Mouse (Mus musculus) hindbrain, postnatal 0 days (tissue): Measurements from ENCODE around the gene Pabpc4. TPM values are rescaled to one million over a fixed set of nuclear protein-coding genes. Genes with fewer than 3 reads are reported as not detected.
A peak's percentile ranks its signal among the peaks of the same experiment; 100 is the strongest.

Experiments used
- ATAC-seq: fragments of 200-750 bp; cut with Nextera tagmentation; 2 replicates; pipeline ENCODE4 v1.8.0; 2017; ENCODE audit warnings: mild to moderate bottlenecking, moderate TSS enrichment, moderate library complexity
- DNase-seq: peaks from one replicate; pipeline ENCODE4 v3.0.0-alpha.2; 2015; ENCODE audit warnings: low spot score
- H3K27ac ChIP-seq: fragments of 300-500 bp; sonication (generic); 2 replicates; pipeline ENCODE4 v1.5.1; 2014; ENCODE audit warnings: mild to moderate bottlenecking
- H3K27me3 ChIP-seq: fragments of 300-500 bp; sonication (generic); 2 replicates; pipeline ENCODE4 v1.6.1; 2014; ENCODE audit warnings: low read length, mixed read lengths; ENCODE audit not compliant: insufficient read depth
- H3K36me3 ChIP-seq: fragments of 300-500 bp; sonication (generic); 2 replicates; pipeline ENCODE4 v1.6.1; 2014; ENCODE audit warnings: low read length, mixed read lengths; ENCODE audit not compliant: insufficient read depth
- H3K4me1 ChIP-seq: fragments of 300-500 bp; sonication (generic); 2 replicates; pipeline ENCODE4 v1.6.1; 2014; ENCODE audit warnings: antibody characterized with exemption, low read length, mixed read lengths; ENCODE audit not compliant: insufficient read depth
- H3K4me2 ChIP-seq: fragments of 300-500 bp; sonication (generic); 2 replicates; pipeline ENCODE4 v1.6.1; 2014; ENCODE audit warnings: low read depth, mild to moderate bottlenecking, low read length, moderate library complexity, mixed read lengths
- H3K4me3 ChIP-seq: fragments of 300-500 bp; sonication (generic); 2 replicates; pipeline ENCODE4 v1.5.1; 2014; ENCODE audit warnings: low read length
- H3K9ac ChIP-seq: fragments of 300-500 bp; sonication (generic); replicated peaks from 2 replicates; pipeline ENCODE4 v1.6.1; 2014; ENCODE audit warnings: mild to moderate bottlenecking, low read length, moderate library complexity, mixed read lengths
- H3K9me3 ChIP-seq: fragments of 300-500 bp; sonication (generic); 2 replicates; pipeline ENCODE4 v1.6.1; 2016; ENCODE audit warnings: low read length, mixed read lengths
- CTCF ChIP-seq: IDR thresholded peaks from 2 replicates; pipeline ENCODE4 v1.5.1; 2016; ENCODE audit warnings: antibody characterized with exemption, control low read depth, low read depth
- WGBS: fragments of 180-500 bp; shearing (Covaris S2); extraction: QIAGEN DNeasy Blood & Tissue Kit; methylation state at CpG from one replicate; pipeline ENCODE4 v1.1.7; 2014; 5-methylcytosine and 5-hydroxymethylcytosine counted together
- polyA plus RNA-seq: library from polyadenylated mRNA; unstranded; fragments of >200 nt; fragmentation: Nextera tagmentation; extraction: Ambion mirVana; gene quantifications from 2 replicates; pipeline ENCODE4 v1.2.1, GENCODE M21; 2015
- total RNA-seq: library from RNA; depleted of rRNA; stranded (reverse); fragments of >200 nt; gene quantifications from 2 replicates; pipeline ENCODE4 v1.2.3, GENCODE M21; 2014

Pabpc4 gene
- total and polyA plus RNA-seq, 2 experiments from 2014 or later: 19.9 to 100 TPM

DNA sequence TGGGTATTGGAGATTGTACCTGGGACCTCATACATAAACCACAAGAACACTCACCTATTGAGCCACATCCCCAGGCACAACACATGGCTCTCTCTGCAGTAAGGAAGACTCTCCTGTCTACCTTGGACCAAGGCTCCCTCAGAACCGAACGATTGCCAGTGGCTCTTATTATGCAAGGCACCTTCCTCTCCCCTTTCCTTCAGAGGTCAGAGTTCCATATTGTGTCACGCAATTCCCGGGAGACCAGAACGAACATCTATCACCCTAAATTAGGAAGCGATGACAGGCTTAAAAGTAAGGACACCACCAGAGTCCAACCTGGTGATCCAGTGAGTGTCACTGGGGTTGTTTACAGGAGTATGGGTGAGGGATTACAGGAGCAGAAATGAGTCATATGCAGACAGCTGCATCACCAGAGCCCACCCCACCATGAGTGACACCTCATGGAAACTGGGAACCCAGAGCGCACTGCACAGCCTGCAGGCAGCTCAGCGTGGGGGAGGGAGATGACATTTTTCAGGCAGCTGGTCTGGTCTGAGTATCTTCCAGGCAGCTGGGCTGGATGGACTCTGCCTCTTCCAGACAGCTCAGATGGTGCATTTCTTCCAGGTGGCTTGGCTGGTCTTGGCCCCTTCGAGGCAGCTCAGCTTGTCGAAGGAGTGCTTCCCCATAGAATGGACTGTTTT lies 36.3 kb upstream of the Pabpc4 start:
- Histone ChIP-seq H3K4me2 (no peak overlapping the region), H3K9me3 (no peaks in the 10 kb centered on the region), H3K36me3 (no peaks in the 10 kb centered on the region), H3K4me1 (peaks cover 3% of the 10 kb centered on the region; the same call in 1 of the 2 replicates), H3K9ac (no peak overlapping the region), H3K27me3 (no peaks in the 10 kb centered on the region; the same call in 1 of the 2 replicates), H3K4me3 (no peak overlapping the region), H3K27ac (no peak overlapping the region)
- DNase-seq (peak; percentile 18), ATAC-seq (peak; percentile 54; the same call in 1 of the 2 replicates)
- no peak for TF ChIP-seq CTCF
- 58% methylated on average over 10 of the region's 10 CpGs for WGBS

DNA sequence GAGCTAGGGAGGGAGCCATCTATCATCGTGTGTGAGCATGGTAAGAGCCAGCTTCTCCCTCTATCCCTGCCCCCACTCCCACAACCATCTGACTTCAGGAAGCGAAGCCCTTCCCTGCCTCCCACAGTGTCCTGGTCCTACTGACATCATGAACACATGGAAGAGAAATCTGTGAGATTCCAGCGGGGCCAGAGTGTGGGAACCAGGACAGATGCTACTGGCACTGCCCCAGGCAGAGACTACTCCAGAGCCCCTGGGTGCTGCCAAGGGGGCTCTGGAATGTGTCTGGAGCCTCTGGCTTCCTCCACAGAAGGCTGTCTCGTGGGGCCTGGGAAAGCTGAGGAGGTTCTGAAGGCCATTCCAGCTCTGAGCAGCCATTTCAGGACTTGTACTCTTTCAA lies 34.4 kb upstream of the Pabpc4 start:
- peak; percentile 28; the same call in 1 of the 2 replicates for ATAC-seq
- peaks cover 4% of the 10 kb centered on the region; the same call in 1 of the 2 replicates for H3K27me3 ChIP-seq
- H3K27ac ChIP-seq: no peak overlapping the region
- H3K36me3 ChIP-seq: no peaks in the 10 kb centered on the region
- no peak for TF ChIP-seq CTCF
- DNase-seq: no peak
- no peak overlapping the region for H3K4me3 ChIP-seq
- WGBS: 30% methylated on average over 4 of the region's 4 CpGs
- H3K9me3 ChIP-seq: no peaks in the 10 kb centered on the region
- H3K9ac ChIP-seq: no peak overlapping the region
- H3K4me2 ChIP-seq: no peak overlapping the region
- peaks cover 3% of the 10 kb centered on the region; the same call in 1 of the 2 replicates for H3K4me1 ChIP-seq

DNA sequence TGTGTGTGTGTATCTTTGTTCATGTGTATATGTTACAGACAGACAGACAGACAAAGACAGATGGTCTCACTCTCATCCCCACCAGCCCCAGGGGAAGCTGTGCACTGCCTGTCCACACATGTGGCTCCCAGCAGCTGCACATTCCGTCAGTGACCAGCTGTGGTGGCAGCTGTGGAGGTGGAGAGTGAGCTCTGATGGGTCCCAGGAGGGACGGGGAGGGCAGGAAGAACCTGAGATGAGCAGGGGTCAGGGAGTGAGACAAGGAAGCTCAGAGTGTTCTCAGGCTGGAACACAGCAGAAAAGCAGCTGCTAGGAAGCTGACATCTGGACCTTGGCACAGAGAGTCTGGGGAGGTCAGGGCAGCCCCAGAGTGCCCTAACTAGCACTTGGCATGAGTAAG lies 33.9 kb upstream of the Pabpc4 start:
- DNase-seq (no peak), ATAC-seq (no peak)
- Histone ChIP-seq H3K4me1 (peaks cover 3% of the 10 kb centered on the region; the same call in 1 of the 2 replicates), H3K4me2 (no peak overlapping the region), H3K36me3 (no peaks in the 10 kb centered on the region), H3K9me3 (no peaks in the 10 kb centered on the region), H3K27me3 (peaks cover 4% of the 10 kb centered on the region; the same call in 1 of the 2 replicates), H3K27ac (no peak overlapping the region), H3K4me3 (no peak overlapping the region), H3K9ac (no peak overlapping the region)
- TF ChIP-seq CTCF: no peak
- 53% methylated on average over 2 of the region's 2 CpGs for WGBS

DNA sequence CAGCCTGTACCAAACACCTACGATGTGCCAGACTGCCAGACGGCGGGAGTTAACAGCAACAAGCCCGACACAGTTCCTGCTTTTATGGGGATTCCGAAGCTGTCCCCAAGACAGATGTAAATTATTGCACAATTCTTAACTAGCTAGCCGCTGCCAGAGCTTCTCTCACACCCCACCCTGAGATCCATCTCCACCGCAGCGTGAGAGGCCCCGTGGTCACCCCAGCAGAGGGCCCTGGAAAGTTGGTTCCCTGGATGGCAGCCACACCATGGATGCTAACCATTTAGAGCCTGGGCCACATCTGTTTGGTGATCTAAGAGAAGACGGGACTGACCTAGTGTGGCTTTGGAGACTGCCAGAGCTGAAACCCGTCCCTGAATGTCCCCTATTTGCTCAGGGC lies 33.0 kb upstream of the Pabpc4 start:
- no peak overlapping the region for H3K27ac ChIP-seq
- no peak overlapping the region for H3K4me3 ChIP-seq
- 77% methylated on average over 11 of the region's 11 CpGs for WGBS
- H3K9ac ChIP-seq: no peak overlapping the region
- peaks cover 8% of the 10 kb centered on the region for H3K27me3 ChIP-seq
- no peaks in the 10 kb centered on the region for H3K9me3 ChIP-seq
- ATAC-seq (no peak), DNase-seq (no peak)
- TF ChIP-seq CTCF: no peak
- peaks cover 3% of the 10 kb centered on the region; the same call in 1 of the 2 replicates for H3K4me1 ChIP-seq
- H3K36me3 ChIP-seq: no peaks in the 10 kb centered on the region
- no peak overlapping the region for H3K4me2 ChIP-seq

DNA sequence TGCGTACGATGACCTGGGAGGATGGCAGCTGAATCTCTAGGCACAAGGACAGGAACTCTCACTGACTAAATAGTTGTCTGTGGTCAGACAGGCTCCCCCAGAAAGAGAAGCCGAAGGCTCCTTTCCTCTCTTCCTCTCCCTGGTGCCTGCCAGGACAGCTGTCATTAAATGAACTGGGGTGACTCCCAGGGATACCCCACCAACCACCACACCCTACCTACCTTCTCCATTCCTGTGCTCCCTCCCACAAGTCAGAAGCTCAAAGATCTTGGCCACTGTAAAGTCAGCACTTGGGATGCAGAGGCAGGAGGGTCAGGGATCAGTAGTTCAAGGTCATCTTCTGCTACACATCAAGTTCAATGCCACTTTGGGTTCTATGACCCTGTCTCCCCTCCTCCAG lies 29.3 kb upstream of the Pabpc4 start:
- peaks cover 14% of the 10 kb centered on the region for H3K27me3 ChIP-seq
- H3K36me3 ChIP-seq: no peaks in the 10 kb centered on the region
- no peak overlapping the region for H3K4me2 ChIP-seq
- peaks cover under 1% of the 10 kb centered on the region; the same call in 1 of the 2 replicates for H3K4me1 ChIP-seq
- H3K4me3 ChIP-seq: no peak overlapping the region
- H3K9me3 ChIP-seq: no peaks in the 10 kb centered on the region
- DNase-seq (no peak), ATAC-seq (no peak)
- WGBS: 72% methylated on average over 3 of the region's 3 CpGs
- H3K9ac ChIP-seq: no peak overlapping the region
- no peak for TF ChIP-seq CTCF
- no peak overlapping the region for H3K27ac ChIP-seq

DNA sequence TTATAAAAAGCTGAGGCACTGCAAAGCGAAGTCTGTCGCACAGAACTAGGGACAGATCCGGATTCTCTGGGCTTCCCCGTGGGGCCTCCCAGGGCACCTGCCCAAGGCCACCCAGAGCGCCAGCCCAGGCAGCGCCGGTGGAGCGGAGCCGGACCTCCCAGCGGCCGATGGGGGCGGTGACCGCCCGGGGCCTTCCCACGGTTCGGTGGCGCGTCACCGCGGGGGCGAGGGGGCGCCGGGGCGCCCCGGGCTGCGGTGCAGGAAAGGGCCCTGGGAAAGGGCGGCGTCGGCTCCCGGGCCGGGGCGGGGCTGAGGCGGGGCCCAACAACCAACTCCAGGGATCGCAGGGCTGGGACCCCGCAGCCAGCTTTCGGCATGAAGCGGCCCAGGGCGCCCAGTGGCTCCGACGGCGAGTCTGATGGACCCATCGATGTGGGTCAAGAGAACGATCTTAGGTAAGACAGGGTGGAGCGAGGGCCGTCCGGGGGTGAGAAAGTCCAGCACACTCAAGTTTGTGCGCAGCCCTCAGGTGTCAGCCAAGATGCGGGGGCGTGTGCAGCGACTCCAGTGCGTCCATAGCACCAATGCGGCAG lies 28.6 kb upstream of the Pabpc4 start, which contains the start of gene Heyl:
TSS of gene Heyl (plus strand) at position 65 of the 593 bp plus-strand sequence.
- peak within 1 kb of the TSS; percentile 35; the same call in 1 of the 2 replicates for H3K9ac ChIP-seq
- H3K4me3 ChIP-seq: peak within 1 kb of the TSS; percentile 30
- no peaks in the 10 kb centered on the region for H3K4me1 ChIP-seq
- peak; percentile 61; the same call in 1 of the 2 replicates for ATAC-seq
- DNase-seq: peak; percentile 32
- H3K27ac ChIP-seq: no peak within 1 kb of the TSS
- H3K27me3 ChIP-seq: peaks cover 14% of the 10 kb centered on the region
- no peaks in the 10 kb centered on the region for H3K36me3 ChIP-seq
- H3K9me3 ChIP-seq: no peaks in the 10 kb centered on the region
- 4% methylated on average over 46 of the region's 52 CpGs for WGBS
- no peak for TF ChIP-seq CTCF
- peak within 1 kb of the TSS; percentile 60 for H3K4me2 ChIP-seq
